Mouse (Mus musculus) retina, postnatal 7 days (tissue): ENCODE data around the gene Rbak.
"Not testable (repeated sequence)": the region's sequence is repeated elsewhere in the genome, so short reads cannot be mapped to it uniquely, and the experiment has no call there.

Source experiments
- DNase-seq: peaks from one replicate; pipeline ENCODE4 v3.0.0-alpha.2; 2012; ENCODE audit warnings: low read depth, low spot score

Gene Rbak

DNA sequence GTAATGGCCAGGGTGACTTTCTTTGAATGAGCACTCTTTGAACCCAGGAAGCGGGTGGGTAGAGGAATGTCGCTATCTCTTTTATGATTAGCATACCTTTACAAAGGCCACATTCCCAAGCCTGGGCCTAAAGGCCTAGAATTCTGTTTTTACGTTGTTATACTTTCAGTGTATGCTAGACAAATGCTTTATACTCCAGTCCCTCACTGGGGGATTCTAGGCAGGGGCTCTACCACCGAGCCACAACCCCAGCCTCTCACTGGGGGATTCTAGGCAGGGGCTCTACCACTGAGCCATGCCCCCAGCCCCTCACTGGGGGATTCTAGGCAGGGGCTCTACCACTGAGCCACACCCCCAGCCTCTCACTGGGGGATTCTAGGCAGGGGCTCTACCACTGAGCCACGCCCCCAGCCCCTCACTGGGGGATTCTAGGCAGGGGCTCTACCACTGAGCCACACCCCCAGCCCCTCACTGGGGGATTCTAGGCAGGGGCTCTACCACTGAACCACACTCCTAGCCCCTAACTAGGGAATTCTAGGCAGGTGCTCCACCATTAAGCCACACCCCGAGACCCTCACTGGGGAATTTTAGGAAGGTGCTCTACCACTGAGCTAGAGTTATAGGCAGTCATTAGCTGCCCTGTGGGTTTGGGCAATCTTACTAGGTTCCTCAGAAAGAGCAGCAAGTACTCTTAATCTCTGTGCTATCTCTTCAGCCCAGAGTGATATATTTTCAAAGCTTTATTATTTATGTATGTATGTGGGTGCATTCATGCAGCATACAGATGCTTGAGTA lies 46.2 kb downstream of the Rbak start:
- DNase-seq, result not testable (repeated sequence)

DNA sequence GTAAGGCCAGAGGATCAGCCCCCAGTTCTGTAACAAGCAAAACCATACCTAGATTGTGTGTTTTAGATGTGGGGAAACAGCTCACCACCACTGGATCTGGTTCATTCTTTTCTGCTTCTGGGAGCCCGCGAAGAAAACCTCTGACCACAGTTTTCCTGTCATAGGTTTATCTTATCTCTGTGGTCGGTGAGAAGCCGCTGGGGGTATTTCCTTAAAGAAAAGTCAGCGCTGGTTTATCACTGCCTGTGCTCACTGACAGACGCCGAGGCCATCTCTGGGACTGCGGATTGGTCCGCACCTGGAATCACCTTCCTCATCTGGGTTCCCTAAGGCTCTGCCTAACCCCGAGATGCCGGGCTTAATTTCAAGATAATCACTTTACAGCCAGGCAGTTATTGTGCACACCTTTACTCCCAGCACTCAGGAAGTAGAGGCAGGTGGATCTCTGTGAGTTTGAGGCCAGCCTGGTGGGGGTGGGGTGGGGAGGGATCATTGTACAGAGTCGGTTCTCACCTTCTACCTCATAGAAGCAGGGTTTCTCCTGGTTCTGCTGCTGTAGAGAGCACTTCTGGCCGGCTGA lies 47.5 kb downstream of the Rbak start:
- DNase-seq, result no peak

DNA sequence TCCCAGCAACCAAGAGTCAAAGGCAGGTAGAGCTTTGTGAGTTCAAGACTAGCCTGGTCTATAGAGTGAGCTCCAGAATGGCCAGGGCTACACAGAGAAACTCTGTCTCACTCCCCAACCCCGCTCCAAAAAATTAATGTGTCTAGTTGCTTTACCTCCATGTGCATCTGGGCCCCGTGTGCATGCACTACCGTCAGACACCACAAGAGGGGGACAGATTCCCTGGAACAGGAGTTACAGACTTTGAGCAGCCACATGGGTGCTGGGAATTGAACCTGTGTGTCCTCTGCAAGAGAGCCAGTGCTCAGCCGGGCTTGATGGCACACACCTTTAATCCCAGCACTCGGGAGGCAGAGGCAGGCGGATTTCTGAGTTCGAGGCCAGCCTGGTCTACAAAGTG lies 50.2 kb downstream of the Rbak start:
- DNase-seq, result no peak

DNA sequence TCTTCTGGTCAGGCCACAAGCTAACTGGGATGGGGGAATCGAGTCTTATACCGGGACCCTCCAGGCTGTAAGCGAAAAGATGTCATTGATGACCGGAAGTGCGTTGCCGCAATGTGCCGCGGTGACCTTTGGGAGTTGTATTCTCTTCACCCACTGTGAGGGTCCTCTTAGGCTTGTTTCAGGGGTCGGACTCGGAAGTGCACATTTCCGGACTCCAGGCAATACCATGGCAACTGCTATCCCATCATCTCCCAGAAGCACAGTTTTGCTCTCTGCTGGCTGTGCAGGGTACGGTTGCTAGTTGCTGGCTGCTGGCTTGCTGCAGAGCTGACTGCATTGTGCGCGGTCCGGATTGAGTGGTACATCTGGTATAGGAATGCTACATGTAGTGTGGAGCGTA lies 51.5 kb downstream of the Rbak start:
- no peak for DNase-seq

DNA sequence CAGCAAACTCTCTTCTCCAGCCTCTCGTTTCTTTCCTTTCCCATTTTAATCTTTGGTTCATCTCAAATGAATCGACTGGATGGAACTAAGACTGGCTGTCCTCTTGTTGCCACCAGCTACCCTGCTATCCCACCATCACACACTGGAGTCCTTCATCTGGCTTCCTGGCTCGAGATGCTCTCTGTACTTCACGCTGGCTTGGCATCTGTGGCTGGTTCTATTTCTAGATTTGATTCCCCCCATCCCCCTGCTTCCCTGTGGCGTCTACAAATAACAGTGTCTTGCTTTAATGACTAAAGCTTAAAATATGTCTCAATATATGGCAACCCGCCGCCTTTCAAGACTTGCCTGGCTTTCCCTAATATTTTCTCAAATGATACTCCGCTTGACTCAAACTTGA lies 52.7 kb downstream of the Rbak start:
- no peak for DNase-seq

DNA sequence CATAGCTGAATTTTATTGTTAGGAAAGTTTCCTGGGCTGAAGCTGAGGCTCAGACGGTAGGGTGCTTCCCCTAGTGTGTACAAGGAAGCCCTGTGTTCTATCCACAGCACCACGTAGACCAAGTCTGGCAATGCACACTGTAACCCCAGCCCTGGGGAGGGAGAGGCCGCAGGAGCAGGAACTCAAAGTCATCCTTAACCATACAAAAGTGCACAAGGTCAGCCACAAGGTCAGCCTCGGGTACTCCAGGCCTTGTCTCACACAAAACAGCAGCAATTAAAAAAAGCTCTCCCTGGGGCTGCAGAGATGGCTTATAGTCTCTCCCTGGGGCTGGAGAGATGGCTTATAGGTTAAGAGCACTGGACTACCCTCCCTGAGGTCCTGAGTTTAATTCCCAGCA lies 53.7 kb downstream of the Rbak start:
- DNase-seq, result no peak

DNA sequence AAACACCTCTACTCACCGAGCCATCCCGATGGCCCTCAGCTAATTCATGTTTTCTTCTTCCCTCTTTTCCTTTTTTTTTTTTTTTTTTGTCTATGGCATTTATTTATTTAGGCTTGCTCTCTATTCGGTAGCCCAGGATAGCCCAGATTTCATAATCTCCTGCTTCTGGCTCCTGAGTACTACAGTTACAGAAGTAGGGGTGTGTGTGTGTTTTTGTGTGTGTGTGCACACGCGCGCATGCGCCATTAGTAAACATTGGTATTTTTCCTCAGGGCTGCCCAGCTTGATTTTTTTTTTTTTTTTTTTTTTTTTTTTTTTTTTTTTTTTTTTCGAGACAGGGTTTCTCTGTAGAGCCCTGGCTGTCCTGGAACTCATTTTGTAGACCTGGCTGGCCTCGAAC lies 54.5 kb downstream of the Rbak start:
- DNase-seq, result no peak

DNA sequence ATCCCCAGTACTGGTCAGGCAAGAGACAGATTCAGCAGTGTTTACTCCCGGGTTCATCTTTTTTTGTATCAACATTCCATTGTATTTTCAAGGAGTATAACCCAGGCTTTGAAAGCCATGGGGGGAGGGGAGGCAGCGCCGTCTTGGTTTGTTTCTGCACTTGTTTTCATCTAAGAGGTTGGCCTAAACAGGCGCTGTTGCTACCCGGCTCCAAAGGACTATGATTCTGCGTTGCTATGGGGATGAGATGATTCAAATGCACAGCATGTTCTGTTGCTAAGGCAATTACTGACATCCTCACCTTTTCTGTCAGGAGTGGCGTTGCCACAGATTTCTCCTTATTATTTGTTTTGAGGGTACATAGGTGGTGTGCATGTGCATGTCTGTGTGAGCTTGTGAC lies 55.0 kb downstream of the Rbak start:
- DNase-seq, result no peak

DNA sequence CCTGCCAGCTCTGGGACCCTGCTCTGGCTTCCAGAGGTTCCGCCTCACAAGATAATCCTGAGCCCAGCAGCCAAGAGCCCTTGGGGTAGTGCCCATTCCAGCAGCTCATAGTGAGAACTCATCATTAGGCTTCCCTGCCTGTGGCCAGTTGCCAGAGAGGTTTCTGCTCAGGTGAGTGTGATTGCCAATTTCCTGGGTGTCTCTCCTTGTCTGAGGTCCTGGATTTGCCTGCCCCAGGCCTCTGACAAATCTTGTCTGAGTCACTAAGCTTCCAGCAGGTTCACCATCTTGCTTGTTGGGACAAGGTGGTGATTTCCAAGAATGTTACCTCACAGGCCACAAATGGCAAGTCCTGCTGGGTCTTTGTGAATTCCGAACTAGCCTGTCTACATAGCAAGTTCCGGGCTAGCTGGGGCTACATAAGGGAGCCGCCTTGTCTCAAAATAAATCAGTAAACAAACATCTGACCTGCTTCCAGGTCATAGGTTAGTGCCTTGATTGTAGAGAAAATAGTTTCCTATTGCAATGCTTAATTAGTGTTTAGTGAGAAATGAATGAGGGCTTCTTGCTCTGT lies 55.7 kb downstream of the Rbak start:
- DNase-seq, result no peak

DNA sequence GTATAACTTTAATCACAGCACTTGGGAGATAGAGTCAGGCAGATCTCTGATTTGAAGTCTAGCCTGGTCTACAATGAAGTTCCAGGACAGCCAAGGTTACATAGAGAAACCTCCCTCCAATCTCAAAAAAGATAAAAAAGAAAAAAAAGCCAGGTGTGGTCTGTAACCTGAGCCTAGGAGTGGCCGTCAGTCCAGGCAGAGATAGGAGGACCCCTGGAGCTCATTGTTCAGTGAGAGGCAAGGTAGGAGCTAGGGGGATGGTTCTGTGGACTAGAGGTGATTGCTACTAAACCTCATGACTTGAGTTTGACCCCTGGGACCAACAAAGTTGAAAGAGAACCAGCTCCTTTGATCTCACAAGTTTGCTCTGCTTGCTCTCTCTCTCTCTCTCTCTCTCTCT lies 57.9 kb downstream of the Rbak start:
- no peak for DNase-seq
